Mouse (Mus musculus) megakaryocyte-erythroid progenitor cell, adult 5-6 weeks (primary cell): ENCODE results near the gene Pecr. TPM values are rescaled to one million over a fixed set of nuclear protein-coding genes. Genes with fewer than 3 reads are reported as not detected.
"Not testable (repeated sequence)": the region's sequence is repeated elsewhere in the genome, so short reads cannot be mapped to it uniquely, and the experiment has no call there.

Source experiments
- ATAC-seq: replicated peaks from 2 replicates; pipeline ENCODE4 v1.8.0; 2016; ENCODE audit warnings: mild to moderate bottlenecking, inconsistent platforms; ENCODE audit not compliant: severe bottlenecking, poor library complexity, low FRiP score, low TSS enrichment
- total RNA-seq, 2 experiments: library from RNA; stranded (forward) in 1 of 2; stranded (reverse) in 1 of 2; fragments of 200-1000, 215-1000 nt in 1 of 2; fragments of >200 nt in 1 of 2; fragmentation: Nextera tagmentation in 1 of 2; gene quantifications; 2 replicates each; pipeline ENCODE4 v1.2.3; 2014 to 2017

The Pecr gene
- total RNA-seq, 2 experiments from 2014 or later = 18.1 to 23.8 TPM

GRCm38 (mm10) chr1:72242581-72243143, 41.5 kb downstream of the Pecr start:
- ATAC-seq = no peak

GRCm38 (mm10) chr1:72239113-72239512, 45.0 kb downstream of the Pecr start:
- not testable (repeated sequence) for ATAC-seq

- no peak for ATAC-seq
Observed at GRCm38 (mm10) chr1:72238016-72238580, 46.0 kb downstream of the Pecr start.

- ATAC-seq = peak; percentile 46
Observed at GRCm38 (mm10) chr1:72237007-72237775, 46.9 kb downstream of the Pecr start.

- peak; percentile 97 for ATAC-seq
Observed at GRCm38 (mm10) chr1:72236363-72237006, 47.6 kb downstream of the Pecr start.

GRCm38 (mm10) chr1:72232592-72232991, 51.5 kb downstream of the Pecr start:
- ATAC-seq = not testable (repeated sequence)

GRCm38 (mm10) chr1:72228974-72229373, 55.1 kb downstream of the Pecr start:
- no peak for ATAC-seq

GRCm38 (mm10) chr1:72227546-72227945, 56.6 kb downstream of the Pecr start:
- no peak for ATAC-seq

- ATAC-seq = no peak
Observed at GRCm38 (mm10) chr1:72226887-72227481, 57.1 kb downstream of the Pecr start.

GRCm38 (mm10) chr1:72226172-72226886, 57.8 kb downstream of the Pecr start:
- ATAC-seq = peak; percentile 77

GRCm38 (mm10) chr1:72225720-72226171, 58.4 kb downstream of the Pecr start:
- peak; percentile 86 for ATAC-seq

GRCm38 (mm10) chr1:72225054-72225718, 58.9 kb downstream of the Pecr start:
- no peak for ATAC-seq

- 0 out of 2 replicates have a peak, but pooled peaks have one; percentile 45 for ATAC-seq
Observed at GRCm38 (mm10) chr1:72220008-72220407, 64.1 kb downstream of the Pecr start.

- ATAC-seq = no peak
Observed at GRCm38 (mm10) chr1:72219116-72219515, 65.0 kb downstream of the Pecr start.

GRCm38 (mm10) chr1:72218626-72219025, 65.5 kb downstream of the Pecr start:
- ATAC-seq = no peak

- no peak for ATAC-seq
Observed at GRCm38 (mm10) chr1:72216761-72217160, 67.4 kb downstream of the Pecr start.

GRCm38 (mm10) chr1:72215174-72215573, 68.9 kb downstream of the Pecr start:
- ATAC-seq = no peak

GRCm38 (mm10) chr1:72214470-72214961, 69.6 kb downstream of the Pecr start:
- no peak for ATAC-seq
